Mouse (Mus musculus): ENCODE data around the gene Med23.

The Med23 gene

DNA sequence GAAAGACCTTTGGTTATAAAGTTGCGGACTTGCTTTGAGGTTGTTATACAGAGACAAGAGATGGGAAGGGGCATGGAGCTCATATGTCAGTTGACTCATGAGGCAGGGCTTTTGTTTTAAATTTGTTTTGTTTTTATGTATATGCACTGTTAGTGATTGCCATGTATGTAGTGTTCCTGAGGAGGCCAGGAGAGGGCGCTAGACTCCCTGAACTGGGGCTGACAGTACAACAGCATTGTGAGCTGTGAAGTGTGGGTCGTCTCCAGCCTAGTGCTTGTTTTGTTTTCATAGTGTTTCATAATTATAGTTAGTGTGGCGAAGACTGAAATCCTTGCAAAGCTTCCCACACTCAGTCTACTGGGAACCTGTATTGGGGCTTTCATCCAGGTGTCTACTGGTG, 3.8 kb downstream of the Med23 start:
- DNase-seq (ENCODE audit: low spot score) = no peak

DNA sequence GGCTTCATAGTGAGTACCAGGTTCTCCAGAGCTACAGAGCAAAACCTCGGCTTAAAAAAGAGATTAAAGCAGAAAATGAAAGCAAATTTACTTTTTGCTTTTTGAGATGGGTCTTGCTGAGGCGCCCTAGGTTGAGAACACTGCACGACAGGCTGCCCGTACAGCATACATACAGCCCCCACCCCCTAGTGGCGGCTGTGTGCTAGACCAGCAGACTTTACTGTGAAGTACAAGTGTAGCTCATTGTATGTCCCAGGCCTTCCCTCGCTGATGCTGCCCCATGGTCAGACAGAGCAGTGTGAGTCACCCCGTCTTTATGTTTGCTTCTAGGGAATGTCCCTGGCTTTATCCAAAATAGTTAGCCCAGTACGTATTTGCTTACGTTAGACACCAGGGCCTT, 16.2 kb downstream of the Med23 start:
- DNase-seq (ENCODE audit: low spot score) = peak; percentile 17

DNA sequence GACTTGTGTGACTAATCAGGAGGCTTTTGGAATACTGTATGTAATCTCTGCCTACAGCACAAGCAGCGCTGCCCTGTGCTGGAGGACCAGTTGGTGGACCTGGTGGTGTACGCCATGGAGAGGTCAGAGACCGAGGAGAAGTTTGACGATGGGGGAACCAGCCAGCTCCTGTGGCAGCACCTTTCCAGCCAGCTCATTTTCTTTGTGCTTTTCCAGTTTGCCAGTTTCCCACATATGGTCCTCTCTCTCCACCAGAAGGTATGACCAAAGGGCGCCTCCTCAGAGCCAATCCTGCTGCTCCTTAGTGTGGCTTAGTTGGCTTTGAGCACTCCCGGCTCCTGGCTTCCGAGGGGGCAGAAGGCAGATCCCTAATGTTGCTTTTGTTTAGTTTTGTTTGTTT, 18.6 kb downstream of the Med23 start:
- DNase-seq (ENCODE audit: low spot score) = no peak

- DNase-seq (ENCODE audit: low spot score) = peak; percentile 36
Measured at GRCm38 (mm10) chr10:24895927-24896326, 26.1 kb downstream of the Med23 start.

DNA sequence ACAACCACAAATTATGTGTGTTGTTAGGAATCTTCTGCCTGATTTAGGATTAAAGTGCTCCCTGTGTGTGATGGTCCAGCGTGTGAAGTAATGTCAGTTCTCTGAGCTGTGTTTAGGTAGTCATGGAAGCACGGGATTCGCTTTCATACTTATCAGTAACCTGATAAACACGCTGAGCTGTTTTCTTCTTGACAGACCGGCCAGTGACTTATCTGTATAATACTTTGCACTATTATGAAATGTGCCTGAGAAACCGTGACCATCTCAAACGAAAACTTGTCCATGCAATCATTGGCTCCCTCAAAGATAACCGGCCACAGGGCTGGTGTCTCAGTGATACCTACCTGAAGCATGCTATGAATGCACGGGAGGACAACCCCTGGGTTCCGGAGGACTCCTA, 35.8 kb downstream of the Med23 start:
- no peak for DNase-seq (ENCODE audit: low spot score)

GRCm38 (mm10) chr10:24911199-24911598, 41.4 kb downstream of the Med23 start:
- no peak for DNase-seq (ENCODE audit: low spot score)

DNA sequence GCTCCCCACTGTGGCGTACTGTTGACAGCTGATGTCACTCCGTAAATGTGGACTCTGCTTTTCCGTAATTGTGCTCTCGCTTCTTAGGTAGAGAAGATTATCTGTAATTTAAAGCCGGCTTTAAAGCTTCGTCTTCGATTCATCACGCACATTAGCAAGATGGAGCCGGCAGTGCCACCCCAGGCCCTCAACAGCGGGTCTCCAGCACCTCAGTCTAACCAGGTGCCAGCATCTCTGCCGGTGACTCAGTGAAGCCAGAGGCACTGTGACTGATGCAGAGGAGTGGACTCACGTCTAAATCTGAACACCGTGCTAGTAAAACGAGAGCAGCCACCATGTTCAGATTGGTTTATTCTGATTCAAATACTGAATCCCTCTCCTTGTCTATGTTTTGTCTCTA, 42.8 kb downstream of the Med23 start:
- no peak for DNase-seq (ENCODE audit: low spot score)

DNA sequence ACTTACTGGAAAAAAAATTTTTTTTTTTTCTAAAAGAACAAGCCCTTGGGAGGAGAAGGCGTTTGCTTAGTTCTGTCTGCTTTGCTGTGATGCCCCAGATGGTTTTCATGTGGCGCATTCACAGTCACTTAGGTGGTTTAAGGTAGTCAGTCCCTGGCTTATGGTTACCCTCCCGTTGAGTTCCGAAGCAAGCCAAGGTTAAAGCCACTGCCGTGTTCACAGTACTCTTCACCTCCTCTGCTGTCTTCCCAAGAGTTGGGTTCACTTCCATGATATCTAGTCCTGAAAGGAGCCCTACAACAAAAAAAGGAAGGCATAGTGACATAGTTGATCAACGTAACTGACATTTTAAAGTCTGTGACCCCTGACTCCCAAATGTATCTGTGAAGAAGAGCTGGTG, 45.7 kb downstream of the Med23 start:
- DNase-seq (ENCODE audit: low spot score) = no peak

- no peak for DNase-seq (ENCODE audit: low spot score)
Measured at GRCm38 (mm10) chr10:24922977-24923376, 53.2 kb downstream of the Med23 start.

- DNase-seq (ENCODE audit: low spot score) = no peak
Measured at GRCm38 (mm10) chr10:24924296-24924695, 54.5 kb downstream of the Med23 start.

DNA sequence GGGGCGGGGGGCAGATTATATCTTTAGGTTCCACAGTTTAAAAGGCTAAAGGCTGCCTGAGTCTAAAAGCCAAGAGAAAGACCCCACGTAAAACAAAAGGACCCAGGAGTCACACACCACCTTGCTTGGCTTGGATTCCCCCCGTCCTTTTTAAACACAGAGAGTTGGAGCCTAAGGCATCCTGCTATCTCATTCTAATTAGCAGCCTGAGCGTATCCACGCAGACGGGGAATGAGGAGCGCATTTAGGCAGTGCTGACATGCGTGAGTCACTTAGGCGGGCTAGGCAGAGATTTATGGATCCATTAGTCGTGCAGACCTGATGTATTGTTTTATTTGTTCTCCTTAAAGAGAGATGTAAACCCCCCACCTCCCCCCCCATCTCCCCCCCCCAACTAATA, 56.6 kb downstream of the Med23 start:
- no peak for DNase-seq (ENCODE audit: low spot score)

DNA sequence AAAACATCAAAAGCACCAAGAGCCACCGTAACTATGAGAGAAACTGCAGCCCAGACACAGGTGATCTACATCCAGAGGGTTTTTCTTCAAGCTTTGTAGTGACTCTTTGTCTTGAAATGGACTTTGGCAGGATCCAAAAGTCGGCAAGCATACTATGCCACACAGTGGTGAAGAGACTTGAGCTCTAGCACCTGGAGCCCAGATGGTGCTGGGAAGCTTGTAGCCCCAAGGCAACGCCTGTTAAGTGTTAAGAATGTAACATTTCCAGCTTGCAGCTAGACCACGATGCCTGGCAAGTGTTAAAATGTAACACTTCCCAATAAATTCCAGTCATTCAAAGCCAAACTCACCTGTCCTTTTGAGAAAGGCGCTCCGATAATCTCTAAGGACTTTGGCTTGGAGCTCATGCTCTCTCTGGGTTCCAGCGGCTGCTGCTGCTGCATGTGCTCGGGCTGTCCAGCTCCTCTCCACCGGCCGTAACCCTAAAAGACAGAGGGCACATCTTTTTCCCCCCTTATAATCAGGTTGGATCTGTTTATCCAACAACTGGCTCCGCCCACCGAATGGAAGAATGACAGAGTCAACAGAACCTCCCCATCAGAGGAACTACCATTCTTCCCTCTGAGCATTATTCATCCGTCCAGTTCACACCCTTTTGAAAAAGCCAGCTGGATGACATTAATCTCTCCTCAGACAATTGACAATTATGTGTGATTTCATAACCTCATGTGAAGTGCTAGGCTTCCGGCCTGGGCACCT, 57.4 kb downstream of the Med23 start, which contains the start of gene Arg1:
Gene Arg1, minus strand, starts transcription at position 523 of the 759 bp plus-strand sequence.
- peak; percentile 19 for DNase-seq (ENCODE audit: low spot score)

DNA sequence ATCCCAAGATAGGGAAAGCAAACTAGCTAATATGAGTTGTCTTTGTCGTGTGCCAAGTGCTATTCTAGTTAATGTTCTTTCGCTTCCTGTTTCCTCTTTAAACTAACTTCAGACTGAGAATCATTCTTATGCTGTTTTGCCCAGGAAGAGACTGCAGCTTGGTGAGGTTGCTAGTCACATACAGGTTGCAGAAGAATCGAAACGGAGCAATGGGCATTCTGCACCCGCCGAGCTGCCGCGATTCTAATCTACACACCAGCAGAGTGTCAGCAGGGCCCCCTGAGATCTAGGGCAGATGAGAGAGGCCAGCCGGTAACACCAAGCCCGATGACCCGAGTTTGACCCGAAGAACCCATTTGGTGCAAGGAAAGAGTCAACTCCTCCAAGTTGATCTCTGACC, 58.3 kb downstream of the Med23 start:
- no peak for DNase-seq (ENCODE audit: low spot score)

DNA sequence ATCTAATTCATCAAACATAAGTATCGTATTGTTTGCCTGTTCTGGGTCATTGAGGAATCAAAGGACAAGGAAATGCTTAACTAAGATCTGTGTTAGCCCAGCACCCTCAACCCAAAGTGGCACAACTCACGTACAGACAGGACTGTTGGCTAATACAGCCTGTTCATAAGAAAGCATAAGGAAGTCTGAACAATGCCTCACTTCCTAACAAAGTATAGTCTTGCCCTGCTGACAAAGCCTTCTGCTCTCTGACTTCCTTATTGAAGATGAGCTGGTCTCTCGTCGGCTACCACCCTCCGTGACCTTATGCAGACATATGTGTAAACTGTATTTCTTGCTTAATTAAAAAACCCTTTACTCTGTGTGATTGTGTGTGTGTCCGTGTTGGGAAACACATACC, 60.4 kb downstream of the Med23 start:
- DNase-seq (ENCODE audit: low spot score) = no peak

GRCm38 (mm10) chr10:24947871-24948270, 78.1 kb downstream of the Med23 start:
- DNase-seq (ENCODE audit: low spot score) = no peak

GRCm38 (mm10) chr10:24948278-24948677, 78.5 kb downstream of the Med23 start:
- no peak for DNase-seq (ENCODE audit: low spot score)

DNA sequence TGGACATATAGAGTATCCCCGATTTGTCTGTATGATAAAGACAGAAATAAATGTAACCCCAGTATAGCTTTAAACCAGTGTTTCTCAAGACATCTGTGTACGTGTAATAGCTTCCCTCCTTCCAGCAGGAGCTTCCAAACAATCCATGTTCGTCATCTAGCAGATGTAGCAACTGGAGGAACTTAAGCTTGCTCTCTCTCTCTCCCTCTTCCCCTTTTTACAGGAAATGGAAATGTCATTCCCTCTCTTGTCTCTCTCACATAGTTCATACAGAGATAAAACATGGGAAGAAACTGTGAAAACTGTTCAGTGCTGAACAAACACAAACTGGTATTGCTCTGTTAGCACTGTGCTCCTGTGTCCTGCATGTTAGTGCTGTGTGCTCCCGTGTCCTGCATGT, 80.4 kb downstream of the Med23 start:
- no peak for DNase-seq (ENCODE audit: low spot score)

GRCm38 (mm10) chr10:24951575-24951974, 81.8 kb downstream of the Med23 start:
- no peak for DNase-seq (ENCODE audit: low spot score)

GRCm38 (mm10) chr10:24952549-24952948, 82.8 kb downstream of the Med23 start:
- DNase-seq (ENCODE audit: low spot score) = peak; percentile 28

DNA sequence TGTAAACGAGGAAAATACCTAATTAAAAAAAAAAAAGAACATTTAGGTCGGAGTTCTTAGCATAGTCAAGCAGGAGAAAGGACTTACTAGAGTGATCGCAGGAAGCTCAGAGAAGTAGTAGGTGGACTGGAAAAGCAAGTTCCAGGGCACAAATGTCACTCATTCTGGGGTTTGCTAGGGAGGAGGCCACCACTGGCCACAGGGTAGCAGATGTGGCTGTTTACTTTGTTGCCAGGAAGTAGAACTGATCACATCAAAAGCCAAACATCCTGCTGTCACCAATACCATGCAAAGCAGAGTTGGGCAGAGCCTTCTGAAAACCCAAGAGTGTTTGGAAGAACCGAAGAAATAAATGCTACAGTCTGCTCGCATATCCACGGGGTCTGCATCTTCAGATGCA, 84.1 kb downstream of the Med23 start:
- peak; percentile 55 for DNase-seq (ENCODE audit: low spot score)

DNA sequence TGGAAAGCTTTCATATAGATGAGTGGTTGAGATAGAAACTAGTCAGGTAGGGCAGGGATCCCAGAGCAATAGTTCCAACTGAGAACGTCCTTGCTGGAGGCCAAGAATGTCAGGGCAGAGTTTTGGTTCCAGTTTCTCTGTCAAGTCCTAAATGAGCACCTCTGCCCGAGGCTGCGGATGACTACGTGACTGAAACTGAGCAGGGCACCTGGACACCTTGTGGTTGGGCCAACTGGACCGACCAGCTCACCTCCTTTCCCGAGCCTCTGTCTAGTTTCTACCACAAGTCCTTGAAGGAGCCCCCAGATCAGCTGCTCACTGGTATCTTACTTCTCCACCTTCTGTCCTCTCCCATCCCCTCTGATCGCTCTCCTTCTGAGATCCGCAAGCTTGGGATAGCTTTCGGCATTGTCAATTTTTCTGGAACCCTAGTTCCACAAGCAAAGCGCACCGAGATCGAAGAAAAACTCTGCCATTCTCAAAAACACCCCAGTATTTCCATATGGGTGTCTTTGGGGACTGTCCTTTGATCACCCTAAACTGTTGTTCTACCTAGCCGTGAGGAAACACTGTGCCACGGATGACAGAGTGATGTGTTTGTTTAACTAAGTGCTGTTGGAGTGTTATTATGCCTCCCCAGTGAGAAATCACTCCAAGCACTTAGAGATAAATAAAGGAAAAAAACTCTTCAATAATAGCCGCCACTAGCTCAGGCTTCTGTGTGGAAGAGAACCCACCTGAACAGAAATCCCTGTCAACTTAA, 88.7 kb downstream of the Med23 start:
- DNase-seq (ENCODE audit: low spot score) = peak; percentile 14

DNA sequence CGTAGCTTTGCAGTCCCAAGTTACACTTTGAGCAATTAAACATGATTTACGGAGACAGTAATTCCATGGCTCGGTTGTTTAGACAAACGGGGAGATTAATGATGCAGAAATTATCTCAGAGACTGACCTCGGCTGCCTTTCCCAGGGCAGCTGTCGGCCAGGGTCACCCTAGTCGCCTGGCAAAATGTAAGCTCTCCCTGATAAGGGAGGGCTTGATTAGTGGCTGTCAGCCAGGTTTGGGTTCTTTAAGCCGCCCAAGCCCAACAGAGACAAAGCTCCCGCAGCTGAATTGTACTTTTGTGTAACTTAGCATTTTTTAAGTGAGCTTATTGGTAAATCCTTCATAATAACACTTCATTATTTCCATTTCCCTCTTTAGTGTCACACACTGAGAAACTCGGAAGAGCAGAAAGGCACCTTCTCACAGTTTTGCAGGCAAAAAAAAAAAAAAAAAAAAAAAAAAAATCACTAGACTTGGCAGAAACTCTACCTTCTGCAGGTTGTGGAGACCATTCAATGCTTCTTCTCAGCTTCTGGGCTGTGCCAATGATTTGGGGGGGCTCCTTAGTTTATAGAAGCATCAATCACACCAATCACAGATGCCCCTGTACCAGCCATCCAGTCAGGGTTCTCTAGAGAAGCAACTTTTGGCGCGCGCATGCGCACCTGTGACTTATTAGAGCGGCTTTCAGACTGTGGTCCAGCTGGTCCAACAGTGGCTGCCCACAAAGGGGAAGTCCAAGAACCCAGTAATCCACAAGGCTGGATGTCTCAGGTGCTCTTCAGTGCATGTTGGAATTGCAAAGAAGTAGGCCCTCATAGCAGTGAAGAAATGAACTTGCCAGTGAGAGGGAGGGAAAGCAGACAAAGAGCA, 89.5 kb downstream of the Med23 start:
- no peak for DNase-seq (ENCODE audit: low spot score)

DNA sequence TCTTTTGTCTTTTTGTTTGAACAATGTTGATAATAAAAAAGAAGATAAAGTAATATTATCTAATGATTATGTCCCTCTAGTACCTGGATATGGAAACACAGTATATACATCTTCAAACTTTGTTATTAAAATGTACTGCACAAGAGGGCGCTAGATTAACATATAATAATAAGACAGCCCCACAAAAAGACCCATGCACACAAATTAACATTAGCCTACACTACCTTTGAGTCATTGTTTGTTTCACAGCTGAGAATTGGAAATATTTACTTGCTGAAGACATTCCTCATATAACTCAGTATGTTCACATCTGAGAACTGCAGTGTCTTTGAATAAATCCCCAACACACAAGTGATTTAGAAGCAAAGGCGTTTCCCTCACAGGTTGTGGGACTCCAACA, 91.3 kb downstream of the Med23 start:
- no peak for DNase-seq (ENCODE audit: low spot score)
